Mouse (Mus musculus) midbrain, embryonic 14.5 days (tissue): ENCODE data around the gene Cadm2. TPM values are rescaled to one million over a fixed set of nuclear protein-coding genes. Genes with fewer than 3 reads are reported as not detected.

Experiments
- ATAC-seq: fragments of 200-750 bp; cut with Nextera tagmentation; 2 replicates; pipeline ENCODE4 v1.8.0; 2017; ENCODE audit warnings: moderate number of reproducible peaks, moderate library complexity; ENCODE audit not compliant: low FRiP score, low TSS enrichment
- DNase-seq: peaks from one replicate; pipeline ENCODE4 v3.0.0-alpha.2; 2015
- H3K27ac ChIP-seq: fragments of 300-500 bp; sonication (generic); replicated peaks from 2 replicates; pipeline ENCODE4 v1.5.1; 2014; ENCODE audit warnings: mild to moderate bottlenecking, low read depth, low read length, moderate library complexity
- H3K27me3 ChIP-seq: fragments of 300-500 bp; sonication (generic); 2 replicates; pipeline ENCODE4 v1.6.1; 2014; ENCODE audit warnings: low read length, control low read depth, mixed read lengths; ENCODE audit not compliant: control insufficient read depth, insufficient read depth
- H3K36me3 ChIP-seq: fragments of 300-500 bp; sonication (generic); 2 replicates; pipeline ENCODE4 v1.6.1; 2014; ENCODE audit warnings: low read length, control low read depth; ENCODE audit not compliant: control insufficient read depth, insufficient read depth
- H3K4me1 ChIP-seq: fragments of 300-500 bp; sonication (generic); 2 replicates; pipeline ENCODE4 v1.6.1; 2014; ENCODE audit warnings: mild to moderate bottlenecking, antibody characterized with exemption, low read length, control low read depth; ENCODE audit not compliant: control insufficient read depth, insufficient read depth
- H3K4me2 ChIP-seq: fragments of 300-500 bp; sonication (generic); 2 replicates; pipeline ENCODE4 v1.6.1; 2014; ENCODE audit warnings: mild to moderate bottlenecking, low read length, moderate library complexity
- H3K4me3 ChIP-seq: fragments of 300-500 bp; sonication (generic); replicated peaks from 2 replicates; pipeline ENCODE4 v1.5.1; 2014; ENCODE audit warnings: low read depth, low read length
- H3K9ac ChIP-seq: fragments of 300-500 bp; sonication (generic); replicated peaks from 2 replicates; pipeline ENCODE4 v1.6.1; 2014; ENCODE audit warnings: mild to moderate bottlenecking, low read length, moderate library complexity
- H3K9me3 ChIP-seq: fragments of 300-500 bp; sonication (generic); 2 replicates; pipeline ENCODE4 v1.6.1; 2016; ENCODE audit warnings: low read length, control low read depth, mixed read lengths; ENCODE audit not compliant: control insufficient read depth
- WGBS: fragments of 180-500 bp; shearing (Covaris S2); extraction: QIAGEN DNeasy Blood & Tissue Kit; methylation state at CpG from one replicate; pipeline ENCODE4 v1.1.7; 2014; 5-methylcytosine and 5-hydroxymethylcytosine counted together
- polyA plus RNA-seq: library from polyadenylated mRNA; unstranded; fragments of >200 nt; fragmentation: Nextera tagmentation; extraction: Ambion mirVana; gene quantifications from 2 replicates; pipeline ENCODE4 v1.2.1, GENCODE M21; 2014

Cadm2 gene
- polyA plus RNA-seq, 1 experiment from 2014 or later, result 42.6 TPM

GRCm38 (mm10) chr16:66987741-66988140 lies 633.0 kb downstream of the Cadm2 start:
- 82% methylated on average over 6 of the region's 6 CpGs for WGBS
- Histone ChIP-seq H3K27me3 (no peaks in the 10 kb centered on the region), H3K9ac (no peak overlapping the region), H3K27ac (no peak overlapping the region), H3K9me3 (no peaks in the 10 kb centered on the region), H3K4me1 (0 out of 2 replicates have a peak, but pooled peaks cover 6% of the 10 kb centered on the region), H3K4me3 (no peak overlapping the region), H3K4me2 (no peak overlapping the region), H3K36me3 (no peaks in the 10 kb centered on the region)
- DNase-seq (no peak), ATAC-seq (no peak)

DNA sequence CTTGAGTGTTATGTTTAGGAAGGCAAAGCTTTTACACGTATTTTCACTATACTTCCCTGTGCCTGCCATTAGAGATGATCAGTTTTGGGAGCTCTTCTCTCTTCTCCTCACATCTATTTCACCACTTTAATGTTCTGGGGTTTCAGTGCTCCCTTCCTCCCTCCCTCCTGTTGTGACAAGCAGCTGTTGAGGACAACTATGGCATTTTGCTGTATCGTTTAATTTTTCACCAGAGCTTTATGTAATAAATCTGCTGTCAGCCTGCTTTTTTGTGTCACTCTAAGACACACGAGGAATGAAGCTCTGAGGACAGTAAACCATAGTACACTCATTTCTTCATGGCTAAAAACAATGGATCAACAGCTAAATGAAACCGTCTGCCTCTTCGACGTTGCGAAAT lies 633.8 kb downstream of the Cadm2 start:
- no peak overlapping the region for H3K9ac ChIP-seq
- WGBS, result 75% methylated on average over 7 of the region's 7 CpGs
- H3K9me3 ChIP-seq, result no peaks in the 10 kb centered on the region
- H3K27ac ChIP-seq, result no peak overlapping the region
- no peak overlapping the region for H3K4me3 ChIP-seq
- no peak overlapping the region for H3K4me2 ChIP-seq
- no peaks in the 10 kb centered on the region for H3K27me3 ChIP-seq
- no peak for ATAC-seq
- no peaks in the 10 kb centered on the region for H3K36me3 ChIP-seq
- 0 out of 2 replicates have a peak, but pooled peaks cover 6% of the 10 kb centered on the region for H3K4me1 ChIP-seq
- no peak for DNase-seq

DNA sequence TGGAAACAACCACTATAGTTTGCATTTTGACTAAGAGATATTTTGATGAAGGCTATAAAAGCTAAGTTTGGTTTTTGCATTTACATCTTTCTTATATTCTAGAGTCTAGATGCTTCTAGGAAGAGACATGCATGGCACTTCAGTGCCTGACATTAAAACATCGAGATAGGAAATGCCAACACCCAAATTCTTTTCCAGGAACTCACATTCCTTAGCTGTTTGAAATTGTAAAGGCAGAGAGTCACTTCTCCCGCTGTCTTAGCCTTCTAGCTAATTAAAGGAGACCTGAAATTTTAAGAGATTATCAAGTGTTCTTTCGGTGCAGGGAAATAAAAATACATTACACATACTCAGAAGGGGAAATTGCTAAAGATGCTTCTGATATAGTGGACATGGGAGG lies 649.8 kb downstream of the Cadm2 start:
- H3K27me3 ChIP-seq, result no peaks in the 10 kb centered on the region
- H3K9ac ChIP-seq, result no peak overlapping the region
- WGBS, result 81% methylated on average over 3 of the region's 3 CpGs
- no peaks in the 10 kb centered on the region for H3K36me3 ChIP-seq
- ATAC-seq (no peak), DNase-seq (no peak)
- H3K4me3 ChIP-seq, result no peak overlapping the region
- H3K27ac ChIP-seq, result no peak overlapping the region
- H3K4me1 ChIP-seq, result no peaks in the 10 kb centered on the region
- H3K4me2 ChIP-seq, result no peak overlapping the region
- H3K9me3 ChIP-seq, result no peaks in the 10 kb centered on the region

DNA sequence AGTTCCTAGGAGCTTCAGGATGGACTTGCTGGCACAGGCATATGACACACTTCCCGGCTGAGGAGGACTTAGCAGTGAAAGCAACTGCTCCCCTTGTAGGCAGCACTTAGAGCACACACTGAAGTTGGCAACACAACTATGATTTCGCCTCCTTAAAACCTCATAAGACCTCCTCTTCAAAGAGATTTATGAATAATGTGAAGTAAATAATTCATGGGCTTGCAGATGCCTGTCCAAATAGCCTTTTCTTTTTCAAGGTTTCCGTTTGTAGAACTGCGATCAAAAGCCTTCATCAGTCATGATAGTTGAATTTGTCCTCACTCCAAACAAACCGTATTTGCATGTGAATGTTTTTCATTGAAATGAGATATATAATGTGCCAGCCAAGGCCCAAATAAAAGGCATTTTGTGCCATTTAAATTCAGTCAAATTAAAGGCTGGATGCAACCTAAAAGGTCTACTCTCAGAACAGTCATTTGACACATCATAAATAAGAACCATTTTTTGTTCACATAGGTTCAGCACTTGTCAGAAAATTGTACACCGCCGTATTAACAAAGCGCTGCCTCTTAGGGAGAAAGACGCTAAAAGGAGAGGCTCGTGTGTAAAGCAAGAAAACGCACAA lies 651.1 kb downstream of the Cadm2 start:
- DNase-seq (peak; percentile 51), ATAC-seq (peak; percentile 31; the same call in 1 of the 2 replicates)
- H3K9me3 ChIP-seq, result no peaks in the 10 kb centered on the region
- H3K4me3 ChIP-seq, result no peak overlapping the region
- no peak overlapping the region for H3K27ac ChIP-seq
- no peaks in the 10 kb centered on the region for H3K4me1 ChIP-seq
- no peak overlapping the region for H3K4me2 ChIP-seq
- 48% methylated on average over 11 of the region's 11 CpGs for WGBS
- H3K36me3 ChIP-seq, result no peaks in the 10 kb centered on the region
- no peak overlapping the region for H3K9ac ChIP-seq
- H3K27me3 ChIP-seq, result no peaks in the 10 kb centered on the region

GRCm38 (mm10) chr16:66968336-66968735 lies 652.4 kb downstream of the Cadm2 start:
- no peak overlapping the region for H3K27ac ChIP-seq
- WGBS, result 81% methylated on average over 5 of the region's 5 CpGs

GRCm38 (mm10) chr16:66967686-66968085 lies 653.0 kb downstream of the Cadm2 start:
- Histone ChIP-seq H3K4me3 (no peak overlapping the region), H3K4me2 (no peak overlapping the region), H3K9ac (no peak overlapping the region), H3K27ac (no peak overlapping the region), H3K9me3 (no peaks in the 10 kb centered on the region), H3K36me3 (no peaks in the 10 kb centered on the region), H3K27me3 (no peaks in the 10 kb centered on the region), H3K4me1 (no peaks in the 10 kb centered on the region)
- WGBS, result 79% methylated on average over 8 of the region's 8 CpGs
- DNase-seq (no peak), ATAC-seq (no peak)

More at GRCm38 (mm10) chr16:66968336-66968735, 652.4 kb downstream of the Cadm2 start:
- no peak overlapping the region for H3K9ac ChIP-seq
- H3K4me1 ChIP-seq, result no peaks in the 10 kb centered on the region
- DNase-seq (no peak), ATAC-seq (no peak)
- H3K4me3 ChIP-seq, result no peak overlapping the region
- no peak overlapping the region for H3K4me2 ChIP-seq
- no peaks in the 10 kb centered on the region for H3K9me3 ChIP-seq
- no peaks in the 10 kb centered on the region for H3K27me3 ChIP-seq
- H3K36me3 ChIP-seq, result no peaks in the 10 kb centered on the region

DNA sequence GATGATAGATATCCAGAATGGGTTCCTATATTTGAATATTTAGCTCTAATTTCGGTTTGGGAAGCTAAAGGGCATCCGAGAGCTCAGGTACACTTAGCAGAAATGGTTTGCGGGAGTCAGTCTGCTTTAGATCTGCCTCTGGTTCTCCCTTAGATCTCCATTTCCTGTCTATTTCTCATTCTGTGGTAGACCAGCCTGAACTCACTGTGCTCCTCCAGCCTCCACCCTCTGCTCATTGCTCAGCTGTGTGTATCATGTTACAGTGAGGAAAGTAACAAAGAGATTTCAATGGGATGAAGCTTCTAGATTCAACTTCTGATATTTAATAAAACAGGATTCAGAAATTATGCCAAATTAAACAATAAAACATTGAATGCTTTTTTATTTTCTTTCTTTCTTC lies 661.6 kb downstream of the Cadm2 start:
- H3K9ac ChIP-seq, result no peak overlapping the region
- ATAC-seq, result no peak
- no peak overlapping the region for H3K4me3 ChIP-seq
- no peaks in the 10 kb centered on the region for H3K36me3 ChIP-seq
- no peak overlapping the region for H3K4me2 ChIP-seq
- no peaks in the 10 kb centered on the region for H3K27me3 ChIP-seq
- H3K9me3 ChIP-seq, result no peaks in the 10 kb centered on the region
- DNase-seq, result no peak
- no peaks in the 10 kb centered on the region for H3K4me1 ChIP-seq
- WGBS, result 90% methylated on average over 3 of the region's 3 CpGs
- no peak overlapping the region for H3K27ac ChIP-seq

- Histone ChIP-seq H3K27ac (no peak overlapping the region), H3K27me3 (no peaks in the 10 kb centered on the region), H3K9ac (no peak overlapping the region), H3K4me2 (no peak overlapping the region), H3K36me3 (no peaks in the 10 kb centered on the region), H3K9me3 (no peaks in the 10 kb centered on the region), H3K4me3 (no peak overlapping the region), H3K4me1 (no peaks in the 10 kb centered on the region)
- 87% methylated on average over 2 of the region's 2 CpGs for WGBS
- DNase-seq (peak; percentile 31), ATAC-seq (no peak)
Measured at GRCm38 (mm10) chr16:66955876-66956275, 664.8 kb downstream of the Cadm2 start.

- Histone ChIP-seq H3K36me3 (no peaks in the 10 kb centered on the region), H3K4me2 (no peak overlapping the region), H3K4me1 (no peaks in the 10 kb centered on the region), H3K9ac (no peak overlapping the region), H3K9me3 (no peaks in the 10 kb centered on the region), H3K27ac (no peak overlapping the region), H3K4me3 (no peak overlapping the region), H3K27me3 (no peaks in the 10 kb centered on the region)
- DNase-seq (no peak), ATAC-seq (no peak)
- WGBS, result 57% methylated on average over 6 of the region's 6 CpGs
Measured at GRCm38 (mm10) chr16:66936332-66936731, 684.4 kb downstream of the Cadm2 start.
